Mouse (Mus musculus): ENCODE measurements around the gene Calu.

- TF ChIP-seq HCFC1 (IDR thresholded peaks at IDR 0.05; ENCODE audit: borderline replicate concordance, insufficient read depth, low read length) (no peak), ZNF384 (IDR thresholded peaks at IDR 0.05; ENCODE audit: low read depth, low read length) (no peak)
These were observed 34.1 kb upstream of the Calu start for GRCm38 (mm10) chr6:29313690-29314202.
